Mouse (Mus musculus) hindbrain, embryonic 16.5 days (tissue): ENCODE measurements around the gene Sash1. TPM values are rescaled to one million over a fixed set of nuclear protein-coding genes. Genes with fewer than 3 reads are reported as not detected.

Source experiments
- ATAC-seq: fragments of 200-750 bp; cut with Nextera tagmentation; 2 replicates; pipeline ENCODE4 v1.8.0; 2017; ENCODE audit warnings: moderate TSS enrichment, moderate library complexity
- H3K27ac ChIP-seq: fragments of 300-500 bp; sonication (generic); 2 replicates; pipeline ENCODE4 v1.5.1; 2014; ENCODE audit warnings: low read depth, mild to moderate bottlenecking, control low read depth, low read length, moderate library complexity
- H3K27me3 ChIP-seq: fragments of 300-500 bp; sonication (generic); replicated peaks from 2 replicates; pipeline ENCODE4 v1.6.1; 2014; ENCODE audit warnings: low read length; ENCODE audit not compliant: control insufficient read depth, insufficient read depth
- H3K36me3 ChIP-seq: fragments of 300-500 bp; sonication (generic); 2 replicates; pipeline ENCODE4 v1.6.1; 2014; ENCODE audit warnings: mild to moderate bottlenecking, low read length, moderate library complexity, mixed read lengths; ENCODE audit not compliant: control insufficient read depth, insufficient read depth
- H3K4me1 ChIP-seq: fragments of 300-500 bp; sonication (generic); 2 replicates; pipeline ENCODE4 v1.6.1; 2014; ENCODE audit warnings: low read depth, low read length; ENCODE audit not compliant: control insufficient read depth, insufficient read depth
- H3K4me2 ChIP-seq: fragments of 300-500 bp; sonication (generic); 2 replicates; pipeline ENCODE4 v1.6.1; 2014; ENCODE audit warnings: mild to moderate bottlenecking, low read length, control low read depth, moderate library complexity
- H3K4me3 ChIP-seq: fragments of 300-500 bp; sonication (generic); 2 replicates; pipeline ENCODE4 v1.5.1; 2014; ENCODE audit warnings: mild to moderate bottlenecking, low read length, control low read depth, moderate library complexity
- H3K9ac ChIP-seq: fragments of 300-500 bp; sonication (generic); 2 replicates; pipeline ENCODE4 v1.6.1; 2014; ENCODE audit warnings: low read depth, mild to moderate bottlenecking, control low read depth, low read length, moderate library complexity
- H3K9me3 ChIP-seq: fragments of 300-500 bp; sonication (generic); 2 replicates; pipeline ENCODE4 v1.6.1; 2014; ENCODE audit warnings: mild to moderate bottlenecking, low read length, moderate library complexity; ENCODE audit not compliant: control insufficient read depth
- WGBS: fragments of 180-500 bp; shearing (Covaris S2); extraction: QIAGEN DNeasy Blood & Tissue Kit; methylation state at CpG from one replicate; pipeline ENCODE4 v1.1.7; 2014; 5-methylcytosine and 5-hydroxymethylcytosine counted together
- polyA plus RNA-seq: library from polyadenylated mRNA; unstranded; fragments of >200 nt; fragmentation: Nextera tagmentation; extraction: Ambion mirVana; gene quantifications from 2 replicates; pipeline ENCODE4 v1.2.1, GENCODE M21; 2015

Sash1 gene
- polyA plus RNA-seq, 1 experiment from 2014 or later: 4.2 TPM

GRCm38 (mm10) chr10:8910237-8910990 is 24.5 kb upstream of the Sash1 start:
- H3K9me3 ChIP-seq: no peaks in the 10 kb centered on the region
- H3K4me1 ChIP-seq: no peaks in the 10 kb centered on the region; the same call in 1 of the 2 replicates
- H3K36me3 ChIP-seq: no peaks in the 10 kb centered on the region
- H3K27ac ChIP-seq: no peak overlapping the region
- H3K27me3 ChIP-seq: no peaks in the 10 kb centered on the region
- 68% methylated on average over 16 of the region's 16 CpGs for WGBS
- H3K4me3 ChIP-seq: no peak overlapping the region
- H3K9ac ChIP-seq: no peak overlapping the region
- no peak for ATAC-seq
- no peak overlapping the region for H3K4me2 ChIP-seq

- 94% methylated on average over 6 of the region's 6 CpGs for WGBS
- no peaks in the 10 kb centered on the region for H3K36me3 ChIP-seq
- H3K4me1 ChIP-seq: no peaks in the 10 kb centered on the region
- H3K9ac ChIP-seq: no peak overlapping the region
- H3K27ac ChIP-seq: no peak overlapping the region
- ATAC-seq: no peak
- no peaks in the 10 kb centered on the region for H3K27me3 ChIP-seq
- no peak overlapping the region for H3K4me3 ChIP-seq
- no peaks in the 10 kb centered on the region for H3K9me3 ChIP-seq
- no peak overlapping the region for H3K4me2 ChIP-seq
These were observed 17.2 kb upstream of the Sash1 start for GRCm38 (mm10) chr10:8903086-8903485.

- no peak overlapping the region for H3K27ac ChIP-seq
- H3K36me3 ChIP-seq: no peaks in the 10 kb centered on the region
- H3K4me1 ChIP-seq: no peaks in the 10 kb centered on the region
- WGBS: 84% methylated on average over 7 of the region's 7 CpGs
- H3K9me3 ChIP-seq: no peaks in the 10 kb centered on the region
- H3K9ac ChIP-seq: no peak overlapping the region
- no peak for ATAC-seq
- no peak overlapping the region for H3K4me2 ChIP-seq
- no peak overlapping the region for H3K4me3 ChIP-seq
- H3K27me3 ChIP-seq: no peaks in the 10 kb centered on the region
These were observed 16.5 kb upstream of the Sash1 start for GRCm38 (mm10) chr10:8902412-8902811.

GRCm38 (mm10) chr10:8898831-8899511 is 13.1 kb upstream of the Sash1 start:
- no peaks in the 10 kb centered on the region for H3K4me1 ChIP-seq
- no peaks in the 10 kb centered on the region for H3K9me3 ChIP-seq
- ATAC-seq: no peak
- H3K4me2 ChIP-seq: no peak overlapping the region
- 86% methylated on average over 8 of the region's 8 CpGs for WGBS
- no peaks in the 10 kb centered on the region for H3K36me3 ChIP-seq
- no peak overlapping the region for H3K27ac ChIP-seq
- H3K4me3 ChIP-seq: no peak overlapping the region
- H3K27me3 ChIP-seq: no peaks in the 10 kb centered on the region
- no peak overlapping the region for H3K9ac ChIP-seq

GRCm38 (mm10) chr10:8898099-8898777 is 12.4 kb upstream of the Sash1 start:
- Histone ChIP-seq H3K36me3 (no peaks in the 10 kb centered on the region), H3K4me1 (no peaks in the 10 kb centered on the region)

GRCm38 (mm10) chr10:8894965-8895515 is 9.2 kb upstream of the Sash1 start:
- no peak overlapping the region for H3K27ac ChIP-seq
- H3K4me3 ChIP-seq: no peak overlapping the region
- H3K4me2 ChIP-seq: no peak overlapping the region
- 93% methylated on average over 6 of the region's 6 CpGs for WGBS
- H3K9me3 ChIP-seq: no peaks in the 10 kb centered on the region
- no peaks in the 10 kb centered on the region for H3K27me3 ChIP-seq
- H3K36me3 ChIP-seq: no peaks in the 10 kb centered on the region
- ATAC-seq: no peak
- no peak overlapping the region for H3K9ac ChIP-seq
- H3K4me1 ChIP-seq: no peaks in the 10 kb centered on the region

More at GRCm38 (mm10) chr10:8898099-8898777, 12.4 kb upstream of the Sash1 start:
- H3K9me3 ChIP-seq: no peaks in the 10 kb centered on the region
- no peaks in the 10 kb centered on the region for H3K27me3 ChIP-seq
- H3K4me3 ChIP-seq: no peak overlapping the region
- H3K27ac ChIP-seq: no peak overlapping the region
- WGBS: 67% methylated on average over 5 of the region's 5 CpGs
- ATAC-seq: peak; percentile 56; the same call in 1 of the 2 replicates
- H3K4me2 ChIP-seq: no peak overlapping the region
- H3K9ac ChIP-seq: no peak overlapping the region

GRCm38 (mm10) chr10:8890511-8890910 is 4.6 kb upstream of the Sash1 start:
- Histone ChIP-seq H3K9me3 (no peaks in the 10 kb centered on the region), H3K9ac (no peak overlapping the region), H3K27me3 (no peaks in the 10 kb centered on the region), H3K36me3 (no peaks in the 10 kb centered on the region), H3K4me2 (no peak overlapping the region), H3K4me3 (no peak overlapping the region), H3K27ac (no peak overlapping the region), H3K4me1 (peaks cover 6% of the 10 kb centered on the region)
- ATAC-seq: no peak
- WGBS: 83% methylated on average over 4 of the region's 4 CpGs

- Histone ChIP-seq H3K4me3 (no peak overlapping the region), H3K27ac (no peak overlapping the region), H3K9ac (no peak overlapping the region), H3K9me3 (no peaks in the 10 kb centered on the region), H3K36me3 (no peaks in the 10 kb centered on the region), H3K4me2 (no peak overlapping the region), H3K4me1 (peaks cover 7% of the 10 kb centered on the region), H3K27me3 (no peaks in the 10 kb centered on the region)
- ATAC-seq: no peak
- WGBS: 28% methylated on average over 4 of the region's 4 CpGs
These were observed 3.5 kb upstream of the Sash1 start for GRCm38 (mm10) chr10:8889341-8889740.

GRCm38 (mm10) chr10:8886528-8886854 is 621 bp upstream of the Sash1 start:
- H3K27me3 ChIP-seq: no peaks in the 10 kb centered on the region
- H3K27ac ChIP-seq: peak overlapping the region; percentile 93
- no peaks in the 10 kb centered on the region for H3K36me3 ChIP-seq
- H3K4me1 ChIP-seq: peaks cover 7% of the 10 kb centered on the region
- peak overlapping the region; percentile 83 for H3K4me3 ChIP-seq
- peak overlapping the region; percentile 97 for H3K4me2 ChIP-seq
- peak overlapping the region; percentile 73 for H3K9ac ChIP-seq
- peak; percentile 41 for ATAC-seq
- WGBS: under 1% methylated on average over 14 of the region's 14 CpGs
- no peaks in the 10 kb centered on the region for H3K9me3 ChIP-seq
